Mouse (Mus musculus) small intestine, adult 2 months (tissue): ENCODE results near the gene Pcbp2. TPM values are rescaled to one million over a fixed set of nuclear protein-coding genes. Genes with fewer than 3 reads are reported as not detected.

ENCODE experiments used
- H3K27ac ChIP-seq: fragments of 200-500 bp; 2 replicates; pipeline ENCODE4 v1.5.1; 2012; ENCODE audit warnings: low read depth, low read length, control low read depth, inconsistent platforms; ENCODE audit not compliant: insufficient read depth
- H3K27me3 ChIP-seq: fragments of 200-500 bp; 2 replicates; pipeline ENCODE4 v1.6.1; 2012; ENCODE audit warnings: mild to moderate bottlenecking, moderate library complexity, low read length, inconsistent platforms; ENCODE audit not compliant: control insufficient read depth, insufficient read depth
- H3K36me3 ChIP-seq: fragments of 200-500 bp; 2 replicates; pipeline ENCODE4 v1.6.1; 2012; ENCODE audit warnings: mild to moderate bottlenecking, low read length, control low read depth, inconsistent platforms; ENCODE audit not compliant: control insufficient read depth, insufficient read depth
- H3K4me1 ChIP-seq: fragments of 200-500 bp; 2 replicates; pipeline ENCODE4 v1.6.1; 2012; ENCODE audit warnings: low read length, inconsistent platforms, mixed read lengths; ENCODE audit not compliant: control insufficient read depth, insufficient read depth, insufficient read length
- H3K4me3 ChIP-seq: fragments of 200-500 bp; 2 replicates; pipeline ENCODE4 v1.5.1; 2012; ENCODE audit warnings: low read depth, mild to moderate bottlenecking, control low read depth, inconsistent platforms, low read length, moderate library complexity
- CTCF ChIP-seq: fragments of 200-500 bp; IDR thresholded peaks from 2 replicates; pipeline ENCODE4 v1.5.1; 2012; ENCODE audit warnings: low read depth, mild to moderate bottlenecking, control low read depth, inconsistent platforms, low read length, moderate library complexity, mixed read lengths; ENCODE audit not compliant: insufficient replicate concordance, insufficient read length; ENCODE audit errors: extremely low read depth
- POLR2A ChIP-seq: fragments of 200-500 bp; IDR thresholded peaks from 2 replicates; pipeline ENCODE4 v1.6.1; 2012; ENCODE audit warnings: low read depth, mild to moderate bottlenecking, control low read depth, inconsistent platforms, low read length, moderate library complexity
- WGBS: fragments of 180-500 bp; shearing (Covaris S2); methylation state at CpG from one replicate; pipeline ENCODE4 v1.1.7; 2018; 5-methylcytosine and 5-hydroxymethylcytosine counted together
- polyA plus RNA-seq: library from polyadenylated mRNA; depleted of rRNA; stranded (reverse); fragments of >200 nt; gene quantifications from 2 replicates; pipeline ENCODE4 v1.2.3, GENCODE M21; 2012

Pcbp2 gene
- polyA plus RNA-seq, 1 experiment = 442 TPM

DNA sequence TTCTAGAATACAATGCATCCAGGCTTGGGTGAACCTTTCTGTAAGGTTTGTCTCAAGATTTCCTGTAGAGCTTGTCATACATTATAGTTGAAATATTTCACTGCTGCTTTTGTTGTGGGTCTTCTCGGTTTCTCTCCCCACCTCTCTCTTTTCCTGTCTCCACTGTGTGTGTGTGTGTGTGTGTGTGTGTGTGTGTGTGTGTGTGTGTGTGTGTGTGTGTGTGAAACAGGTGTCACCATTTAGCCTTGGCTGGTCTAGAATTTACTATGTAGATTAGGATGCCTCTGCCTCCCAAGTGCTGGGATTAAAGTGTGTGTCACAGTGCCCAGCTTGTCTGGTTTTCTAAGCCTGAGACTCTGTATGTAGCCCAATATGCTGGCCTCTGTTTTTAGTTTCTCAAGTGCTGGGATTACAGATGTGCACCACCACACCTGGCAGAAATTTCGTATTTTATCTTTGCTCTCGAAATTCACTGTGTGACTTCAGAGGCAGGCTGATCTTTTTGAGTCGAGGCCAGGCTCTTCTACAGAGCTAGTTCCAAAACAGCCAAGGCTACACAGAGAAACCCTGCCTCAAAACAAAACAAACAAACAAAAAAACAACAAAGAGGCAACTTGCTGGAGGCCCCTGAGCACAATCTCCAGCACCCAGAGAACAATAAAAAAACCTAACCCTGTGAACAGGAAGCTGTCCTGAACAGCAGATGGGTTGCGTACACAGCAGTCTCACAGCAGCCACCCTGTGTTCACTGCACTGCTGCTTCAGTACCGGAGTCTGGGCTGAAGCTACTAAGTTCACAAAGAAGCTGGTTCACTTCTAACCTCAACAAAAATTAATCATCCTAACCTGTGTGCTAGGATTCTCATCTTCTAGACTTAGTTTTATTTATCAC lies 56.0 kb downstream of the Pcbp2 start:
- H3K27ac ChIP-seq = no peak overlapping the region
- no peak overlapping the region for H3K4me3 ChIP-seq
- peaks cover 38% of the 10 kb centered on the region for H3K36me3 ChIP-seq
- TF ChIP-seq POLR2A = no peak
- TF ChIP-seq CTCF = no peak
- H3K27me3 ChIP-seq = no peaks in the 10 kb centered on the region
- 84% methylated on average over 6 of the region's 6 CpGs for WGBS
- H3K4me1 ChIP-seq = peaks cover 3% of the 10 kb centered on the region; the same call in 1 of the 2 replicates

DNA sequence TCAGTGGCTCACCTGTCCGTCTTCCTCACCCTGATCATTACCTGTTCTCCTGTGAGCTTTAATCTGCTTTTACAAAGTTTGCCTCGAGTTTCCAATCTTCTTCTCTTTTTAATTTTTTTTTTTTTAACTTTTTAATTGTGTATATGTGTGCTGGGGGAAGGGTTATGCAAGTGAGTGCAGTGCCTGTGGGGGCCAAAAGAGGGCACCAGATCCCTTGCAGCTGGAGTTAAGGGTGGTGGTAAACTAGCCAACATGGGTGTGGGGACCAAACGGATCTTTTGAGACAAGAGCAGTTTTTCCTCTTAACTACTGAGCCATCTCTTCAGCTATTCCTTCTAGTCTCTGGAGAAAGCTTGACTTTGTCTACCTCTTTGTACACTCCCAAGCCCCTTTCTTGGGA lies 57.6 kb downstream of the Pcbp2 start:
- WGBS = 77% methylated on average over 3 of the region's 3 CpGs
- no peak overlapping the region for H3K4me3 ChIP-seq
- H3K36me3 ChIP-seq = peaks cover 44% of the 10 kb centered on the region
- peak; percentile 31; the same call in 1 of the 2 replicates for TF ChIP-seq CTCF
- TF ChIP-seq POLR2A = no peak
- H3K27ac ChIP-seq = no peak overlapping the region
- no peaks in the 10 kb centered on the region for H3K27me3 ChIP-seq
- H3K4me1 ChIP-seq = peaks cover 3% of the 10 kb centered on the region; the same call in 1 of the 2 replicates

- H3K36me3 ChIP-seq = peaks cover 45% of the 10 kb centered on the region
- H3K27me3 ChIP-seq = no peaks in the 10 kb centered on the region
- TF ChIP-seq CTCF = no peak
- TF ChIP-seq POLR2A = no peak
- peaks cover 3% of the 10 kb centered on the region; the same call in 1 of the 2 replicates for H3K4me1 ChIP-seq
- H3K27ac ChIP-seq = no peak overlapping the region
- no peak overlapping the region for H3K4me3 ChIP-seq
- 98% methylated on average over 1 of the region's 1 CpGs for WGBS
Observed at GRCm38 (mm10) chr15:102528396-102528795, 58.1 kb downstream of the Pcbp2 start.

GRCm38 (mm10) chr15:102530566-102530965 lies 60.2 kb downstream of the Pcbp2 start:
- H3K27me3 ChIP-seq = no peaks in the 10 kb centered on the region
- H3K36me3 ChIP-seq = peaks cover 50% of the 10 kb centered on the region
- H3K27ac ChIP-seq = peak overlapping the region; percentile 20; the same call in 1 of the 2 replicates
- H3K4me1 ChIP-seq = peaks cover 3% of the 10 kb centered on the region; the same call in 1 of the 2 replicates
- TF ChIP-seq CTCF = no peak
- no peak for TF ChIP-seq POLR2A
- WGBS = 68% methylated on average over 4 of the region's 4 CpGs
- no peak overlapping the region for H3K4me3 ChIP-seq

DNA sequence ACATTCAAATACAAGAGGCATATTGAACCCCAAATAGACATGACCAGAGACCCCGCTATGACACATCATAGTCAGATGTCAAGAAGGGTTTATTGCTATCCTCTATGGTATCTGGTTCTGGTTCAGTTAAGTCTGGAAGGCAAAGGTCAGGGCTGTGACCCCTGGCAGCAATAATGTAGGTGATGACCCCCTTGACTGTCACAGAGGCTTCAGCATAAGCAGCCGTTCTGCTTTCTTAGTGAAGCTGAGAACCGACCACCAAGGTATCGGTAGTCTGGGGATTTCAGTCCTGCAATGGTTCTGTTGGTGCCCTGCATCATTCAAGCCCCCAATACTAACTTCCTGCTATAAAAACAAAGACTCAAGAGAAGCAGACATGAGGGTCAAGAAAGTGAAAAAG lies 61.2 kb downstream of the Pcbp2 start:
- H3K36me3 ChIP-seq = peaks cover 55% of the 10 kb centered on the region
- H3K27me3 ChIP-seq = no peaks in the 10 kb centered on the region
- H3K27ac ChIP-seq = no peak overlapping the region
- TF ChIP-seq CTCF (no peak), POLR2A (no peak)
- 91% methylated on average over 4 of the region's 4 CpGs for WGBS
- H3K4me1 ChIP-seq = peaks cover 3% of the 10 kb centered on the region; the same call in 1 of the 2 replicates
- no peak overlapping the region for H3K4me3 ChIP-seq

DNA sequence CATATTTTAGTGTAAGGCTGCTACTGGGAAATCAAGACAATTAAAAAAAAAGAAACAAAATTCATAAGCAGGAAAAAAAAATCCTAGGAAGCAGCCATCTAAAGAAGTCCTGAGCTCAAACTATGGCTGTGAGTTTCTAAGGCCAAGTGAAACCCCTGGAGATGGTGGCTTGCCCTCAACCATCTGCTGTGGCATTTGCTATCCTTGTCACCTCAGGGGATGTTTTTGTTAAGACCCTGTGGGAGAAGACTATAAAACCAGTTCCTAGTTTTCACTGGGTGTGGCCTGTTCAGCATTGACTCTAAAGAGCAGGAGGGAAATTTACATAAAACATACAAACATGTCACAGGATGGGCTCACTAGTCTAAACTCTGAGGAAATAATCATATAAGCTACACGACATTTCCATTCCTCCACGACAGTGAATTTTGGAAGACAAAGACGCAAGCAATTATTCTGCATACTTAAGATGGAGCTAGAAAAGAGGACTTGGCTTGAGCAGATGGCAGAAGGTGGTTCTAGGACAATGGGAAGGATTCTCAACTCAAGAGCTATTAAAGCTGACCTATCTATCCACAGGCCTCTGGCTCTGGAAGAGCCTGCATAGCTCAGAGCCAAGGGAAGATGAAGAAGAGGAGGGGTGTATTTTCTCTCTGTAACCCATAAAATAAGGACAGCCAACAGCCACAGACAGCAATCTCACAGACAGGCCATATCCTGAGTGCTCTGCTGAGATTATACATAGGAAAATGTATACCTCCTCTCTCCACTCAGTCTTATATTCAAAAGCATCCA lies 62.0 kb downstream of the Pcbp2 start:
- Histone ChIP-seq H3K27ac (no peak overlapping the region), H3K27me3 (no peaks in the 10 kb centered on the region), H3K36me3 (peaks cover 58% of the 10 kb centered on the region), H3K4me1 (peaks cover 3% of the 10 kb centered on the region; the same call in 1 of the 2 replicates), H3K4me3 (no peak overlapping the region)
- TF ChIP-seq CTCF (no peak), POLR2A (no peak)
- WGBS = 91% methylated on average over 3 of the region's 3 CpGs
